Mouse (Mus musculus): ENCODE measurements around the gene Dync2li1. TPM values are rescaled to one million over a fixed set of nuclear protein-coding genes. Genes with fewer than 3 reads are reported as not detected.

Dync2li1 gene
- polyA plus RNA-seq, 1 experiment from 2014 or later, result 27.9 TPM

DNA sequence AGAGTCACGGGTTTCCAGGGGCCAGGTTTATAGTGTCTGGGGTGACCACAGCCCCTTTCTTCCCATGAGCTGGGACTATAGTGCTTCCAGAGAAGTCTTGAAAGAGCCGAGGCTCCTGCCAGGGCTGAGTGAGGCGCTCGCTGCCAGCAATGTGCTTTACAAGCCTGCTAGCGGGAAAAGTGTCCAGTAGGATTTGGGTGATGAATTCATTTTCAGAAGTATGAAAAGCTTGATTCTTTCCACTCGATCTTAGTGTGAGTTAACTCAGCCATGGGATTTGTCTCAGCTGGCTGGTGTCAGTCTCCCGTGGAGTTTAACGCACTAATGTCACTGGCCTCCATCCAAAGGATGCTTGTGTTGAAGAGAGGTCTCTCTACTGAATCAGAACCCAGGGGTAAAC is 10.0 kb downstream of the Dync2li1 start:
- Histone ChIP-seq H3K36me3 (0 out of 2 replicates have a peak, but pooled peaks cover 3% of the 10 kb centered on the region), H3K4me1 (no peaks in the 10 kb centered on the region), H3K27me3 (replicated peaks) (no peaks in the 10 kb centered on the region), H3K9me3 (no peaks in the 10 kb centered on the region), H3K27ac (no peak overlapping the region), H3K9ac (no peak overlapping the region), H3K4me2 (replicated peaks) (no peak overlapping the region), H3K4me3 (no peak overlapping the region)
- 75% methylated on average over 8 of the region's 8 CpGs for WGBS
- no peak for ATAC-seq (ENCODE audit: low FRiP score, low read depth)

DNA sequence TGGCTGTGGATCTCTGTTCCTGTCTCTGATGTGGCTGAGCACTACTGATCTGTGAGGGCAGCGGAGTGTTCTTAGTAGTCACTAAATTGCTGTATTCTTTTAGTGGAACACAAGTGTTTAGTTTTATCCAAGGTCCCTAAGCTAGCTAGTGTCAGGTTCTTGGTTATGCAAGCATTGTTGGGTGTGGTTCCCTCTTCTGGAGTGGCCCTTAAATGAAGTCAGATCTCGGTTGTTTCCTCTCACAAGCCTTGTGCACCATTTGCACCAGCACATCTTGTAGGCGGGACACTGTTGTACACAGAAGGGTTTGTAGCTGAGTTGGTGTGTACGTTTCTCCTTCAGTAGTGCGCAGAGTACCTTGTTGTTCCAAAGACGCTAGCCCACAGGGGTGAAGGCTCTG is 11.7 kb downstream of the Dync2li1 start:
- ATAC-seq (ENCODE audit: low FRiP score, low read depth), result no peak

DNA sequence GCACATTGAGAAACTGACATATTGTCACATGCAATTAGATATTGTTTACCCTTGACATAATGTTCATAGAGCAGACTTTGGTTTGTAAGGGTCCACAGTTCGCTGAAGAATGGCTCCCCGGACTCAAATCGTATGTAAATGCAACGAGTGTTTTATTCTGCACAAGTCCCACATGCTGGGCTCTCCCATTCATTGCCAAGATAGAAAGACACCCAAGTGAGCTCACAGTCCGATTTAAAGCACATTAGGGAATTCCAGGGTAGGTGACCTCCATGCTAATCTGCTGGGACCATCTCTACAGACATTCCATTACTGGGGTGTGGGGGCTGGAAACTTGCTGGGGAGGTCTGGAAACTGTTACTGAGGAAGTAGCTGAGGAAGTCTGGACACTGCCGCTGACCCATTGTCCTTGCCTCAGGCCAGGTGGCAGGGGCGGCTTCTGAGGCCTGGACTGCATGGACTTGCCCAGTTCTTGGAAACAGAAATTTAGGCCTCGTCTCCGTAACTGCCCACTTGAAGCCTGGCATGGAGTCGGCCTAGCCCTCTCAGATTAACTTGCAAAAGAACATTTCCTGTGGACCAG is 13.6 kb downstream of the Dync2li1 start:
- Histone ChIP-seq H3K9ac (no peak overlapping the region), H3K27ac (no peak overlapping the region), H3K4me1 (0 out of 2 replicates have a peak, but pooled peaks cover 3% of the 10 kb centered on the region), H3K4me3 (no peak overlapping the region), H3K9me3 (no peaks in the 10 kb centered on the region), H3K36me3 (no peaks in the 10 kb centered on the region), H3K27me3 (replicated peaks) (no peaks in the 10 kb centered on the region), H3K4me2 (replicated peaks) (no peak overlapping the region)
- 60% methylated on average over 10 of the region's 10 CpGs for WGBS
- no peak for ATAC-seq (ENCODE audit: low FRiP score, low read depth)

More for the DNA sequence above, 11.7 kb downstream of the Dync2li1 start:
- no peak overlapping the region for H3K9ac ChIP-seq
- no peak overlapping the region for H3K4me2 ChIP-seq (replicated peaks)
- WGBS, result 94% methylated on average over 6 of the region's 6 CpGs
- H3K4me3 ChIP-seq, result no peak overlapping the region
- no peak overlapping the region for H3K27ac ChIP-seq
- no peaks in the 10 kb centered on the region for H3K36me3 ChIP-seq
- no peaks in the 10 kb centered on the region for H3K27me3 ChIP-seq (replicated peaks)
- no peaks in the 10 kb centered on the region for H3K4me1 ChIP-seq
- H3K9me3 ChIP-seq, result no peaks in the 10 kb centered on the region

GRCm38 (mm10) chr17:84641893-84642292 is 15.6 kb downstream of the Dync2li1 start:
- Histone ChIP-seq H3K9me3 (no peaks in the 10 kb centered on the region), H3K4me2 (replicated peaks) (no peak overlapping the region), H3K36me3 (no peaks in the 10 kb centered on the region), H3K9ac (no peak overlapping the region), H3K27ac (no peak overlapping the region), H3K4me1 (peaks cover 7% of the 10 kb centered on the region; the same call in 1 of the 2 replicates), H3K4me3 (no peak overlapping the region), H3K27me3 (replicated peaks) (no peaks in the 10 kb centered on the region)
- 40% methylated on average over 3 of the region's 3 CpGs for WGBS
- no peak for ATAC-seq (ENCODE audit: low FRiP score, low read depth)

- no peak for ATAC-seq (ENCODE audit: low FRiP score, low read depth)
- 92% methylated on average over 9 of the region's 9 CpGs for WGBS
- no peak overlapping the region for H3K27ac ChIP-seq
- no peak overlapping the region for H3K4me3 ChIP-seq
- peaks cover 7% of the 10 kb centered on the region; the same call in 1 of the 2 replicates for H3K4me1 ChIP-seq
- H3K36me3 ChIP-seq, result no peaks in the 10 kb centered on the region
- no peaks in the 10 kb centered on the region for H3K9me3 ChIP-seq
- no peaks in the 10 kb centered on the region for H3K27me3 ChIP-seq (replicated peaks)
- no peak overlapping the region for H3K9ac ChIP-seq
- no peak overlapping the region for H3K4me2 ChIP-seq (replicated peaks)
Measured at GRCm38 (mm10) chr17:84642324-84642723, 16.0 kb downstream of the Dync2li1 start.

DNA sequence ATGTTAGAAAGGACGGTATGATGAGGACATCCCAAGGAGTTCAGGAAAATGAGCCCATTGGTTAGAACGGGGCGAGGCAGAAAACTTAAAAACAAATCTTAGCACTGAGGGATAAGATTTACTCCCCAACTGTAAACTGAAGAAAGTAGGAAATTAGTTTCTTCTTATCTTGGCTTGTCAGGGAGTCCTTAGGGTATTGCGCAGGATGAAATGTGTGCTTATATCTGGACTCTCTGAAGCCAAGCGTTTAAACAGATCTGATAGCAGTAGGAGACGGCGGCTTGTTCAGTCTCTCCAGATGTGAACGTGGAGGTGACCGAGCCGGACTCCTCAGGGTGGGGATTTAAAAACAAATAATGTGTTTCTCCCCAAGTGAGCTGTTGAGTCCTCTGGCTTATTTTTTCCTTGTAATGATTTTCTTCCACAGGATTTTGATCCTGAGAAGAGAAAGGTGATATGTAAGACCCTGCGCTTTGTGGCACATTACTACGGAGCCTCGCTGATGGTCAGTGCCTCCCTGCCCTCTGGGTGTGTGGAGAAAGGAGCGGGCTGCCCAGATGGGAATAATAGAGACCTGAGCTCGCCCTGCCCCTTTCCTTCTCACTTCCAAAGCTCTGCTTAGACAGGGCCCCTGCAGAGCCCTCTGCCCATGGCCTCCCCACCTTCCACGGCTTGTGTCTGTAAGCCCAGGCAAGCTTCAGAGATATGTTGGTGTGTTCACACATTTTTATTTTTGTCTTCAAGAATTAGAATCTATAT is 18.2 kb downstream of the Dync2li1 start:
- no peaks in the 10 kb centered on the region for H3K27me3 ChIP-seq (replicated peaks)
- no peaks in the 10 kb centered on the region for H3K9me3 ChIP-seq
- WGBS, result 65% methylated on average over 16 of the region's 16 CpGs
- no peak overlapping the region for H3K27ac ChIP-seq
- no peaks in the 10 kb centered on the region for H3K36me3 ChIP-seq
- H3K4me1 ChIP-seq, result peaks cover 7% of the 10 kb centered on the region; the same call in 1 of the 2 replicates
- no peak overlapping the region for H3K9ac ChIP-seq
- no peak overlapping the region for H3K4me2 ChIP-seq (replicated peaks)
- no peak overlapping the region for H3K4me3 ChIP-seq
- ATAC-seq (ENCODE audit: low FRiP score, low read depth), result no peak

DNA sequence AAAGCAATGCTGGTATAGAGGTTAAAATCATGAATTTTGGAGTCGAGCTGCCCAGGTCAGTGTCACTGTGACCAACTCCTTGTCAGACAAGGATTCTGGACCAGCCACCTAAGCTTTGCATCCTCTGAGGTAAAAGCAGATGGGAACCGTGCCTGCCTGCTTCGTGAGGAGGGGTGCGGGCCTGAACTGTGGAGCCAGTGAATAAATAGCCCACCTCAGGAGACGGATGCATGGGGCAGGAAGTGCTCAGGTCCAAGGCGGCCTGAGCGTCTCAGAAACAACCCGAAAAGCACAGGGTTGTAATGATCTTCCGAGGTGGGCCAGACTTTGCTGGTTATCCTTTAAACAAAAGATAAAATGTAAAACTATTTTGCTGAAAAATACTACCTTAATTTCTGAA is 18.8 kb downstream of the Dync2li1 start:
- Histone ChIP-seq H3K27ac (no peak overlapping the region), H3K4me3 (no peak overlapping the region), H3K4me1 (peaks cover 7% of the 10 kb centered on the region; the same call in 1 of the 2 replicates), H3K9me3 (no peaks in the 10 kb centered on the region), H3K4me2 (replicated peaks) (no peak overlapping the region), H3K27me3 (replicated peaks) (no peaks in the 10 kb centered on the region), H3K36me3 (no peaks in the 10 kb centered on the region), H3K9ac (no peak overlapping the region)
- ATAC-seq (ENCODE audit: low FRiP score, low read depth), result no peak
- WGBS, result 39% methylated on average over 9 of the region's 9 CpGs

GRCm38 (mm10) chr17:84645894-84646293 is 19.6 kb downstream of the Dync2li1 start:
- Histone ChIP-seq H3K36me3 (no peaks in the 10 kb centered on the region), H3K27ac (no peak overlapping the region), H3K4me3 (no peak overlapping the region), H3K27me3 (replicated peaks) (no peaks in the 10 kb centered on the region), H3K9me3 (no peaks in the 10 kb centered on the region), H3K4me2 (replicated peaks) (no peak overlapping the region), H3K9ac (no peak overlapping the region), H3K4me1 (peaks cover 7% of the 10 kb centered on the region; the same call in 1 of the 2 replicates)
- WGBS, result 32% methylated on average over 5 of the region's 7 CpGs
- no peak for ATAC-seq (ENCODE audit: low FRiP score, low read depth)

DNA sequence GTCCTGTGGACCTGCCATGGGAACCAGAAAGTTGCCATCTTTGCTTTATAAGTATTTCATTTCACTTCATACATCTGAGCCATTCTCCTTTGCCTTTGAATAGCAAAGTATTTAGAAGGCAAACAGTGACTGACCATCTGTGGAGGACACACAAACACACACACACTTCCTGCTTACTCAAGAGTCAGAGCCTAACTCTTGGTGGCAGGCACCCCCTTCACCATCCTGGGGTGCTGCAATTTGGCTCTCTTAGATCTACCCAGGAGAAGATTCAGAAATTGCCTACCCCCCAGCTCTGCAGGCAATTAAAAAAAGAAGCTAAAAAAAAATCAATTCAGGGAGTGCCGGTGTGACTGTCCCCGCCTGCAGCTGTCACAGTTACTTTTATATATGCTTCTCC is 20.2 kb downstream of the Dync2li1 start:
- Histone ChIP-seq H3K4me1 (peaks cover 7% of the 10 kb centered on the region; the same call in 1 of the 2 replicates), H3K27ac (no peak overlapping the region), H3K9me3 (no peaks in the 10 kb centered on the region), H3K36me3 (no peaks in the 10 kb centered on the region), H3K27me3 (replicated peaks) (no peaks in the 10 kb centered on the region), H3K9ac (no peak overlapping the region), H3K4me2 (replicated peaks) (no peak overlapping the region), H3K4me3 (no peak overlapping the region)
- no peak for ATAC-seq (ENCODE audit: low FRiP score, low read depth)
- 55% methylated on average over 2 of the region's 2 CpGs for WGBS

DNA sequence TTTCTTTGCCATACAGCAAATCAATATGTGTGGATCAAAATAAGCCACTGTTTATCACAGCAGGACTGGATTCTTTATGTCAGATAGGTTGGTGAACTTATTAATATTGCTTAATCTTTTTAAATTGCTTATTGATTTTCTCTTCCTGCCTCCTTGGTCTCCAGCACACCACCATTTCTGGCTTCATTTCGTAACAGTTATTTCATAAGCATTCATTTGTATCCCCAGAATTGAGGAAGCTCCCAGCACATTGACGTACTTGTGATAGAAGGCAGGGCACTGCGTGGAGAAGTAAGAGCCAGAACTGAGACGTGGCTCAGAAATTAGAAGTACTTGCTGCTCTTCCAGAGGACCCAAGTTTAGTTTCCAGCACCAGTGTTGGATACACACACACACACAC is 21.3 kb downstream of the Dync2li1 start:
- ATAC-seq (ENCODE audit: low FRiP score, low read depth), result no peak
- WGBS, result 88% methylated on average over 4 of the region's 4 CpGs

DNA sequence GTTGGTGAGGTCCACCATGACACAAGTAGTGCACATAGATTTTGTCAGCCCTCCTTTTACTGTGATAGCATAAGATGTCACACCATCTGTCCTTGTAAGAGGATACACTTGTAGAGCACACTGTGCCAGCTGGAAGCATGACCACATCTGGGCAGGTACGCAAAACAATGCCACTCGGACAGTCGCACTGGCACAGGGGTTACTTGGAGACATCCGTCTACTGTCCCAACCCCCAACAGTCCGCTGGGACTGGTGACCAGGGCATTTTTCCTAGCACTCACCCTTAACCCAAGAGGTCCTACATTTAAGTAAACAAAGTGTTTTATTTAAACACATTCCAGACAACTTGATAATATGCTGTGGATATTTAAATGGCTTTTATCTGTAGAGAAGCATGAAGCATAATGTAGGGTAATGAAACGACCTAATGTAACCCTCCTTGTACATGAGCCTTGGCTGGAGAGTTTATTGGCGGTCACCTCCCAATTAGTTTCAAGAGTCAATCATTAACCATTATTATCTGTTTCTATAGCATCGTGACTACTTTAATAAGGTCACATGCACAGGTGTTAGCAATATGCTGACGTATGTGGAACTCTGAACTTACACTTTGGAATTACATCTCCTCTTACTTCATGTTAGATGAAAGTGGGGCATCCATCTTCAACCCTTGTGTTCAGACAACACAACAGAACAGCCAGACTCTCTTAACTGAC is 24.2 kb downstream of the Dync2li1 start:
- Histone ChIP-seq H3K4me1 (peaks cover 4% of the 10 kb centered on the region; the same call in 1 of the 2 replicates), H3K4me3 (no peak overlapping the region), H3K9ac (no peak overlapping the region), H3K27ac (no peak overlapping the region), H3K36me3 (no peaks in the 10 kb centered on the region), H3K4me2 (replicated peaks) (no peak overlapping the region), H3K27me3 (replicated peaks) (no peaks in the 10 kb centered on the region), H3K9me3 (no peaks in the 10 kb centered on the region)
- WGBS, result 90% methylated on average over 9 of the region's 9 CpGs
- ATAC-seq (ENCODE audit: low FRiP score, low read depth), result no peak

More for the DNA sequence above, 21.3 kb downstream of the Dync2li1 start:
- H3K4me3 ChIP-seq, result no peak overlapping the region
- no peak overlapping the region for H3K27ac ChIP-seq
- no peak overlapping the region for H3K9ac ChIP-seq
- H3K9me3 ChIP-seq, result no peaks in the 10 kb centered on the region
- H3K36me3 ChIP-seq, result no peaks in the 10 kb centered on the region
- H3K4me2 ChIP-seq (replicated peaks), result no peak overlapping the region
- H3K27me3 ChIP-seq (replicated peaks), result no peaks in the 10 kb centered on the region
- H3K4me1 ChIP-seq, result peaks cover 7% of the 10 kb centered on the region; the same call in 1 of the 2 replicates

DNA sequence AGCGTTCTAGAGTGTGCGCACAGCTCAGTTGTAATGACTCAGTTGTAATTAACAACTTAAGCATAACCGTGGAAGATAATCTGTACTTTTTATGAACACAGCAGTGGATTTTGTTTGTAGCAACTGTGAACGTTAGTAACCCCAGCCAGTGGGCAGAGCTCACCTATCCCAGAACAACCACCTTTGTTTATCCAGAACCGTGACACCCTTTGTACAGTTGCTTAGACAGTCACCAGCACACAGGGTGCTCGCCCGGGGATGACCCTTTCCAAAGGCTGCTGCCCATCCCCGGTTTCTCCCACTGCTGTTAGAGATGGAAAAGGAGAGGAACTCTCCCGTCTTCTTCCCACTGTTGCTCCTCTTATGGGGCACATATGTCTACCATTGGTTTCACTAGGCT is 27.2 kb downstream of the Dync2li1 start:
- Histone ChIP-seq H3K9me3 (no peaks in the 10 kb centered on the region), H3K27ac (no peak overlapping the region), H3K36me3 (no peaks in the 10 kb centered on the region), H3K27me3 (replicated peaks) (no peaks in the 10 kb centered on the region), H3K4me2 (replicated peaks) (no peak overlapping the region), H3K4me3 (no peak overlapping the region), H3K9ac (no peak overlapping the region), H3K4me1 (peaks cover 14% of the 10 kb centered on the region)
- WGBS, result 92% methylated on average over 9 of the region's 9 CpGs
- ATAC-seq (ENCODE audit: low FRiP score, low read depth), result no peak
